Mouse (Mus musculus) heart, postnatal 0 days (tissue): Measurements from ENCODE around the gene Otof.

Experiments used
- CTCF ChIP-seq: IDR thresholded peaks from 2 replicates; pipeline ENCODE4 v1.5.1; 2016; ENCODE audit warnings: antibody characterized with exemption, control low read depth, low read depth
- EP300 ChIP-seq: IDR thresholded peaks from 2 replicates; pipeline ENCODE4 v1.6.1; 2016; ENCODE audit warnings: antibody characterized with exemption, low read depth

GRCm38 (mm10) chr5:30476534-30476933 is 14.8 kb upstream of the Otof start:
- peak; percentile 90 for TF ChIP-seq CTCF
- no peak for TF ChIP-seq EP300
